Mouse (Mus musculus): ENCODE measurements around the gene Cdh13. TPM values are rescaled to one million over a fixed set of nuclear protein-coding genes. Genes with fewer than 3 reads are reported as not detected.
"Not testable (repeated sequence)": the region's sequence is repeated elsewhere in the genome, so short reads cannot be mapped to it uniquely, and the experiment has no call there.

Gene Cdh13
- polyA plus RNA-seq, 1 experiment from 2014 or later = 120 TPM

DNA sequence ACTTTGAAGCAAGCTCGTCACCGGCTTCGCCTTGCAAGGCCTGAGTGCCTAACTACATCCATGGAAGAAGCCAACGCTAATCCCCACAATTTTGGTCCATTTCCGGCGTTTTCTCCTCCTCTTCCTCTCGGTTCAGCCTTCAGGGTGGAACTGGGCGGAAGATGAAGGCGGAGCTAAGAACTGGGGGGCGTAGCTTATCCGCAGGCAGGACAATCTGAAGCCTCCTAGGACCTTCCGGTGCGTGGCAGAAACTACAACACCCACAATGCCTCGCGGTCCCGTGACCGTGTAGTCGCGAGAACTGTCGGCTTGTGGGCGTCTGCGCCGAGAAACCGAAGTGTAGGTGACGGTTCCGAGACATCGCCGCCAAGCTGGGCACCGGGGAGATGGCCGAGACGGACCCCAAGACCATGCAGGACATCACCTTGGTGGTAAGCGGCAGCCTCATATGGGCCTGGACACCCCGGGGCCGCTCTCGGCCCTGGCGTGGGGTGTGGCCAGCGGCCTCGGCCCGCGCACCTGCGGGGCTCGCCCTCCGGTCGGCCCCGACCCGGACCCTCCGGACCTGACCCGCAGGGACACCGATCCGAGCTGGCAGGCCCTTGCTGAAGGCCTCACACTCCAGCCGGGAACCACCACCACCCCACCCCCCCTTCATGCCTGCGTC lies 1060.8 kb downstream of the Cdh13 start, which contains the start of gene Hsbp1:
TSS of gene Hsbp1 (plus strand) at position 299 of the 667 bp plus-strand sequence.
- H3K27ac ChIP-seq (ENCODE audit: low read depth, low read length) = peak within 1 kb of the TSS; percentile 81
- 2% methylated on average over 43 of the region's 52 CpGs for WGBS
- H3K4me2 ChIP-seq (ENCODE audit: low read length) = peak within 1 kb of the TSS; percentile 77
- H3K9ac ChIP-seq (ENCODE audit: low read depth, low read length) = peak within 1 kb of the TSS; percentile 99
- H3K36me3 ChIP-seq (ENCODE audit: control insufficient read depth, insufficient read depth, low read length) = peaks cover 28% of the 10 kb centered on the region
- no peaks in the 10 kb centered on the region for H3K9me3 ChIP-seq (ENCODE audit: control insufficient read depth, low read length)
- peak; percentile 99 for ATAC-seq
- peaks cover 5% of the 10 kb centered on the region for H3K4me1 ChIP-seq (ENCODE audit: control insufficient read depth, insufficient read depth, low read depth, low read length)
- H3K27me3 ChIP-seq (replicated peaks; ENCODE audit: control insufficient read depth, insufficient read depth, low read length) = peaks cover 2% of the 10 kb centered on the region
- H3K4me3 ChIP-seq (ENCODE audit: low read length) = peak within 1 kb of the TSS; percentile 99

DNA sequence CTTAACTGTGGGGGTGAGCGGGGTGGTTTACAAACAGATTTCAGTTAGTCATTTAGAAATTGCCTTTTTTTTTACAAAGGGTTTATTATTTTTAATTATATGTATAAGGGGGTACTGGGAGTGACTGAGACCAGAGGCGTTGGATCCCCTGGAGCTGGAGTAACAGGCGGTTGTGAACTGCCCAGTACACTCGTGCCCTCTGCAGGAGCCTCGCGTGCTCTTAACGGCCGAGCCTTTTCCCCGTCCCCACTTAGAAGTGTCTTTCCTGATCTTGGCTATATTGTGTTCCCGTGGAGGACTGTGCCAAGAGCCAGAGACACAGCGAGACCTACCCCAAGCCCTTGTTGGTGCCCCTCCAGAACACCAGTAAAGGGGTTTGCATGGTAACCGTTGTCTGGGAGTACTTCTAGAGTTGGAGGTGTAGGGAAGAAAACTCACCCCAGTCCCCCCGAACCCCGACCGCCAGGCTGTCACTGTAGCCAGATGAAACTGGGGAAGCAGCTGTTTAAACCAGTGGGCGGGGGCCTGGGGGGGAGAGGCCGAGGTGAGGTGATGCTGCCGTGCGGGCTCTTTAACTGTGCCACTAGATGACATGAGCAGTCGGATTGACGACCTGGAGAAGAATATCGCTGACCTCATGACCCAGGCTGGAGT lies 1061.6 kb downstream of the Cdh13 start:
- H3K9me3 ChIP-seq (ENCODE audit: control insufficient read depth, low read length) = no peaks in the 10 kb centered on the region
- peaks cover 5% of the 10 kb centered on the region for H3K4me1 ChIP-seq (ENCODE audit: control insufficient read depth, insufficient read depth, low read depth, low read length)
- no peak for ATAC-seq
- 56% methylated on average over 22 of the region's 22 CpGs for WGBS
- H3K36me3 ChIP-seq (ENCODE audit: control insufficient read depth, insufficient read depth, low read length) = peaks cover 31% of the 10 kb centered on the region
- H3K9ac ChIP-seq (ENCODE audit: low read depth, low read length) = peak overlapping the region; percentile 99
- peaks cover 2% of the 10 kb centered on the region for H3K27me3 ChIP-seq (replicated peaks; ENCODE audit: control insufficient read depth, insufficient read depth, low read length)
- H3K4me3 ChIP-seq (ENCODE audit: low read length) = peak overlapping the region; percentile 99
- H3K4me2 ChIP-seq (ENCODE audit: low read length) = peak overlapping the region; percentile 77
- no peak overlapping the region; the same call in 1 of the 2 replicates for H3K27ac ChIP-seq (ENCODE audit: low read depth, low read length)

DNA sequence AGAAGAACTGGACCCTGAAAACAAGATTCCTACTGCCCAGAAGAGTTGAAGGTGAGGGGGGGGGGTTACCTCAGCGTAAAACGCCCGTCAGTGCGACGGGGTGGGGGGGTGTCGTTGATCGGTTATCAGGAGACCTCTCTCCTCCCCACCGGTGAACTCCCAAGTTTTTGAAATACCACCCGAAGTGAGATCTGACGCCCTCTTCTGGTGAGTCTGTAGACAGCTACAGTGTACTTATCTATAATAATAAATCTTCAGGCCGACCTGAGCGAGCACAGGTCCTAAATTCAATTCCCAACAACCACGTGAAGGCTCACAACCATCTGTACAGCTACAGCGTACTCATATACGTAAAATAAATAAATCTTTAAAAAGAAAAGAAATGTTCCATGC lies 1062.1 kb downstream of the Cdh13 start:
- Histone ChIP-seq H3K36me3 (ENCODE audit: control insufficient read depth, insufficient read depth, low read length) (peaks cover 31% of the 10 kb centered on the region), H3K4me1 (ENCODE audit: control insufficient read depth, insufficient read depth, low read depth, low read length) (peaks cover 5% of the 10 kb centered on the region), H3K4me2 (ENCODE audit: low read length) (peak overlapping the region; percentile 77), H3K4me3 (ENCODE audit: low read length) (no peak overlapping the region), H3K27me3 (replicated peaks; ENCODE audit: control insufficient read depth, insufficient read depth, low read length) (peaks cover 2% of the 10 kb centered on the region), H3K9me3 (ENCODE audit: control insufficient read depth, low read length) (no peaks in the 10 kb centered on the region), H3K9ac (ENCODE audit: low read depth, low read length) (no peak overlapping the region), H3K27ac (ENCODE audit: low read depth, low read length) (no peak overlapping the region)
- no peak for ATAC-seq
- 90% methylated on average over 15 of the region's 15 CpGs for WGBS

DNA sequence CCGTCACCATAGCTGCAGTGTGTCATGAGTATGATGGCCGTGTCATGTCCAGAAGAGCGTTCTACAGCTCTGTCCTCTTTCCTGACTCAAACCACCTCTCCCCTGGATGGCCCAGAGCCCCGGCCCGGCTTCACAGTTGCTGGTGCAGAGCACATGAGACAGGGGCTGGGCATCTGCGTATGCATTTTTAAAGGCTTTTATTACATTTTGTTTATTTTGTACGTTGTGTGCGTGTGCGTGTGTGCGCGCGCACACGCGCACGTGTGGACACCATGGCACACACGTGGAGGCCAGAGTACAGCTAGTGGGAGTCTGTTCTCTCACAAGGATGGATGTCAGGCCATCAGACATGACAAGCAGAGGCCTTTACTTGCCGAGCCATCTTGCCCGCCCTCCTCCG lies 1068.1 kb downstream of the Cdh13 start:
- no peaks in the 10 kb centered on the region for H3K9me3 ChIP-seq (ENCODE audit: control insufficient read depth, low read length)

DNA sequence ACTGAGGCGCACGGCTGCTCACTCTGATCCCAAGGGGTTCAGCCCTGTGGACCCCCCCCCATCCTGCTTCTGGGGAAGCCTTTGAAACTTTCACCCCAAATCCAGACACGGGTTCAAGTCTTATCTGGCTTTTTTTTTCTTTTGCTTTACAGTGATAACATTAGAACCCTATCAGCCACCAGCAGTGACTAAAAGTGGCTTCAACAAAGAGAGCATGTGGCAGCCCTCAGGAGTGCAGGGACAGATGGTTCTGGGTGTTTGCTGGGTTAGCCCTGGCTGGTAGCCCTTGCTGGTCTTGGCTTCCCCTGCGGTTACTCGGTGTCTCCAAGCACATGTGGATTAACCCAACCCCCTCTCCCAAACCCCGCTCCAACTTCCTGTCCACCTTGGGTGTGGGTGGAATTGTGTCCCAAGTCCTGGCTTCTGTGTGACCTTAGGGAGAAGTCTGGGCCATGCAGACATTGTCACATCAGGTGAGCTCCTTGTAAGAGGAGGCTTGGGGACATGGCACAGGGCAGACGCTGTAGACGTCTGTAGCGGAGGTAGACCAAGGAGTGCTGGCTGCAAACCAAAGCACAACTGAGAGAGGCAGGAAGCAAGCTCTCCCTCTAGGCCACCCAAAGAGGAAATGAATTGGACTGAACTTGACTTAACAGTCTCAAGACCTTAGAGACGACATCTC lies 1069.6 kb downstream of the Cdh13 start:
- Histone ChIP-seq H3K27me3 (replicated peaks; ENCODE audit: control insufficient read depth, insufficient read depth, low read length) (no peaks in the 10 kb centered on the region), H3K9me3 (ENCODE audit: control insufficient read depth, low read length) (no peaks in the 10 kb centered on the region), H3K4me3 (ENCODE audit: low read length) (no peak overlapping the region), H3K27ac (ENCODE audit: low read depth, low read length) (no peak overlapping the region), H3K4me1 (ENCODE audit: control insufficient read depth, insufficient read depth, low read depth, low read length) (no peaks in the 10 kb centered on the region), H3K4me2 (ENCODE audit: low read length) (no peak overlapping the region), H3K36me3 (ENCODE audit: control insufficient read depth, insufficient read depth, low read length) (peaks cover 14% of the 10 kb centered on the region), H3K9ac (ENCODE audit: low read depth, low read length) (no peak overlapping the region)
- WGBS = 74% methylated on average over 10 of the region's 10 CpGs
- ATAC-seq = no peak

More for the DNA sequence above, 1068.1 kb downstream of the Cdh13 start:
- Histone ChIP-seq H3K9ac (ENCODE audit: low read depth, low read length) (no peak overlapping the region), H3K27me3 (replicated peaks; ENCODE audit: control insufficient read depth, insufficient read depth, low read length) (no peaks in the 10 kb centered on the region), H3K36me3 (ENCODE audit: control insufficient read depth, insufficient read depth, low read length) (peaks cover 29% of the 10 kb centered on the region), H3K4me3 (ENCODE audit: low read length) (no peak overlapping the region), H3K4me2 (ENCODE audit: low read length) (no peak overlapping the region), H3K4me1 (ENCODE audit: control insufficient read depth, insufficient read depth, low read depth, low read length) (no peaks in the 10 kb centered on the region), H3K27ac (ENCODE audit: low read depth, low read length) (no peak overlapping the region)
- ATAC-seq = no peak
- 94% methylated on average over 19 of the region's 19 CpGs for WGBS

DNA sequence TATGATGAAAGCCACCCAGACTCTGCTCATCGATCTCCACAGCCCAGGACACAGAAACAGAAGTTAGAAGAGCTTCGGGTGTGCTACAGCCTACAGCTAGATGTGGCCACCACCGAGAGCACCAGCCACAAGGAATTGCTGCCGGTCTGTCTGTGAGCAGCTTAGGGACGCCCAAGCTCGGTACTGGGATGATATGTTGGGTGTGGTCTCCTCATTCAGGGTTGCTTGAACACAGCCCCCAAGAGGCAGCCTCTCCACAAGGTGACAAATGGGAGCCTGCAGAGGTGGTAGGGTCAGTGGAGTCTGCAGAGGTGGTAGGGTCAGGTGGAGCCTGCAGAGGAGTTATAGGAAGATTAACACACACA lies 1070.1 kb downstream of the Cdh13 start:
- H3K9me3 ChIP-seq (ENCODE audit: control insufficient read depth, low read length) = no peaks in the 10 kb centered on the region
- no peak overlapping the region for H3K27ac ChIP-seq (ENCODE audit: low read depth, low read length)
- 83% methylated on average over 6 of the region's 6 CpGs for WGBS
- H3K36me3 ChIP-seq (ENCODE audit: control insufficient read depth, insufficient read depth, low read length) = peaks cover 10% of the 10 kb centered on the region
- no peak overlapping the region for H3K4me3 ChIP-seq (ENCODE audit: low read length)
- no peaks in the 10 kb centered on the region for H3K27me3 ChIP-seq (replicated peaks; ENCODE audit: control insufficient read depth, insufficient read depth, low read length)
- H3K9ac ChIP-seq (ENCODE audit: low read depth, low read length) = no peak overlapping the region
- H3K4me2 ChIP-seq (ENCODE audit: low read length) = no peak overlapping the region
- ATAC-seq = no peak
- no peaks in the 10 kb centered on the region for H3K4me1 ChIP-seq (ENCODE audit: control insufficient read depth, insufficient read depth, low read depth, low read length)

DNA sequence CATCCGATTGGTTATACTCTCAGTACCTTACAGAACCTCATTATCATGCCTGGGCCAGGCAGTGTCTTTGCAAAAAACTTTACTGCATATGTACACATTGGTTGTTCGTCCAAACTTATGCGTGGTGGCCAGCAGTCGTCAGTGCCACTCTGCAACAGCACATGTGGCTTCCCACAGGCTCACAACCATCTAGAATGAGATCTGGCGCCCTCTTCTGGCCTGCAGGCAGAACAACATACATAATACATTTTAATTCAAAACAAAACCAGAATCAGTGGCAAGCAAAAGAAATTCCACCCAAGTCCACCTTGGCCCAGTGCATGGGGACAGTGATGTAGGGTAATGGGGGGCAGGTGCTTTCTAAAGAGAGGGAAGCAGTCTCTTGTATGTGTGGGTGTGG lies 1073.1 kb downstream of the Cdh13 start:
- not testable (repeated sequence) for H3K4me1 ChIP-seq (ENCODE audit: control insufficient read depth, insufficient read depth, low read depth, low read length); ATAC-seq; H3K27ac ChIP-seq (ENCODE audit: low read depth, low read length); H3K27me3 ChIP-seq (replicated peaks; ENCODE audit: control insufficient read depth, insufficient read depth, low read length); H3K4me3 ChIP-seq (ENCODE audit: low read length); H3K9ac ChIP-seq (ENCODE audit: low read depth, low read length); H3K4me2 ChIP-seq (ENCODE audit: low read length); H3K36me3 ChIP-seq (ENCODE audit: control insufficient read depth, insufficient read depth, low read length); H3K9me3 ChIP-seq (ENCODE audit: control insufficient read depth, low read length)
- 60% methylated on average over 5 of the region's 5 CpGs for WGBS

DNA sequence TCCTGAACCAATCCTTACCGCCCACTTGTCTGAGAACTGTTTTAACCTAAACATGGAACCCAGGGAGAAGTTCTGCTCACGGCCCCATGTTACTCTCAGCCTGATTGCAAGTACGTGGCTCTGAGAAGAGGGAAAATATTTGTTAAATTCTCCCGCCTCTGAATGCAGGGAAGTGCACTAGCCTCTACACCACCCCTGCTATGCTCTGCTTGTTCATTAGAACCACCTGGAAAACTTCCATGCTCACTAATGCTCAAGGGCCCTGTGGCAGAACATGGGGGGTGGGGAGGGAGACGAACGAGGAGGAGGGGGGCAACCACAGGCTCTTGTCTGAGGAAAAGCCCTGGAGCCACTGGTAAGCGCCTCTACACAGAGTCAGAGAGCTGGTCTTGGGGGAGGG lies 1074.6 kb downstream of the Cdh13 start:
- 87% methylated on average over 7 of the region's 7 CpGs for WGBS
- Histone ChIP-seq H3K4me2 (ENCODE audit: low read length) (no peak overlapping the region), H3K4me3 (ENCODE audit: low read length) (no peak overlapping the region), H3K27me3 (replicated peaks; ENCODE audit: control insufficient read depth, insufficient read depth, low read length) (no peaks in the 10 kb centered on the region), H3K36me3 (ENCODE audit: control insufficient read depth, insufficient read depth, low read length) (no peaks in the 10 kb centered on the region), H3K9ac (ENCODE audit: low read depth, low read length) (no peak overlapping the region), H3K4me1 (ENCODE audit: control insufficient read depth, insufficient read depth, low read depth, low read length) (no peaks in the 10 kb centered on the region), H3K9me3 (ENCODE audit: control insufficient read depth, low read length) (no peaks in the 10 kb centered on the region), H3K27ac (ENCODE audit: low read depth, low read length) (no peak overlapping the region)
- no peak for ATAC-seq

DNA sequence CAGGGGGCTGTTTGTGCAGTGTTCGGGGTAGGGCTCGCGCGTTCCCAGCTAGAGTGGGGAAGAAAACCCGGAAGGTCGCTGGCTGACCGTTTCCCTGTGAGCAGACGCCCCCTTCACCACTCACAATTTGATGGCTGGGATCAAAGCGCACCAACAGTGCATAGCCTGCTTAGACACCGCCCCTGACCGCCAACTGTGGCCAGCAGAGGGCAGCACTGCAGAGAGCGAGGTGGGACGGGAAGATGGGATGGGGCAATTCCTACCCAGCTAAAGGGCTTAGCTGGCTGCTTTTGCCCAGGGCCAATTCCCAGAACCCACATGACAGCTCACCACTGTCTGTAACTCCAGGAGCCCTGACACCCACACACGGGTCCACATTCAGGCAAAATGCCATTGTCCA lies 1075.3 kb downstream of the Cdh13 start:
- 43% methylated on average over 14 of the region's 14 CpGs for WGBS
- Histone ChIP-seq H3K36me3 (ENCODE audit: control insufficient read depth, insufficient read depth, low read length) (no peaks in the 10 kb centered on the region), H3K27me3 (replicated peaks; ENCODE audit: control insufficient read depth, insufficient read depth, low read length) (no peaks in the 10 kb centered on the region), H3K4me3 (ENCODE audit: low read length) (no peak overlapping the region), H3K27ac (ENCODE audit: low read depth, low read length) (no peak overlapping the region), H3K4me2 (ENCODE audit: low read length) (no peak overlapping the region), H3K4me1 (ENCODE audit: control insufficient read depth, insufficient read depth, low read depth, low read length) (no peaks in the 10 kb centered on the region), H3K9me3 (ENCODE audit: control insufficient read depth, low read length) (no peaks in the 10 kb centered on the region), H3K9ac (ENCODE audit: low read depth, low read length) (no peak overlapping the region)
- ATAC-seq = no peak
